Comparison of ENCODE assay signal across 17 mouse cellular contexts in genomic region chr7:120534805-120535204, GRCm38 (mm10).
"Had no signal": no experiment of that assay in that cellular context is flagged by ENCODE, and none has a peak within 500 bp of the region (broad histone marks: within the 10 kb centered on the region; RNA-seq: fewer than 3 reads in every experiment).

No protein-coding gene starts in this region.

- H3K4me1 ChIP-seq: limb, embryonic 12.5 days; limb, embryonic 15.5 days; megakaryocyte, embryonic 14.5 days; midbrain, embryonic 10.5 days had no signal

- H3K27me3 ChIP-seq: limb, embryonic 12.5 days; limb, embryonic 15.5 days; megakaryocyte, embryonic 14.5 days had no signal

- H3K9ac ChIP-seq: limb, embryonic 12.5 days; limb, embryonic 15.5 days; liver, embryonic 14.5 days; liver, postnatal 0 days; lung, embryonic 14.5 days had no signal

- H3K27ac ChIP-seq: hindbrain, postnatal 0 days; limb, embryonic 12.5 days; limb, embryonic 15.5 days; liver, embryonic 14.5 days; midbrain, embryonic 10.5 days had no signal

- H3K9me3 ChIP-seq: limb, embryonic 12.5 days; limb, embryonic 15.5 days; megakaryocyte, embryonic 14.5 days; midbrain, embryonic 10.5 days had no signal

- ATAC-seq: hindbrain, postnatal 0 days; inflammation-experienced regulatory T-cells, adult 6 months; intestine, embryonic 16.5 days; liver, postnatal 0 days; lung, postnatal 0 days had no signal

- H3K4me2 ChIP-seq: limb, embryonic 12.5 days; limb, embryonic 15.5 days; liver, embryonic 11.5 days; lung, embryonic 14.5 days had no signal

- DNase-seq: left cerebral cortex, postnatal 4 days; liver, postnatal 0 days; lung, embryonic 14.5 days; lung, postnatal 36 days; midbrain, embryonic 14.5 days; thymus, adult 18-20 months; thymus, postnatal 36 days had no signal

- H3K36me3 ChIP-seq: limb, embryonic 12.5 days; limb, embryonic 15.5 days; midbrain, embryonic 10.5 days had no signal

- H3K4me3 ChIP-seq: limb, embryonic 12.5 days; limb, embryonic 15.5 days; megakaryocyte, embryonic 14.5 days; midbrain, embryonic 10.5 days had no signal
